Mouse (Mus musculus): ENCODE measurements at regions not wholly inside any gene's neighbourhood (a gene's known extent, or its start where the extent isn't known, plus 50 kb on each side); places are given as distances from the start of the nearest gene placed in this dataset.

DNA sequence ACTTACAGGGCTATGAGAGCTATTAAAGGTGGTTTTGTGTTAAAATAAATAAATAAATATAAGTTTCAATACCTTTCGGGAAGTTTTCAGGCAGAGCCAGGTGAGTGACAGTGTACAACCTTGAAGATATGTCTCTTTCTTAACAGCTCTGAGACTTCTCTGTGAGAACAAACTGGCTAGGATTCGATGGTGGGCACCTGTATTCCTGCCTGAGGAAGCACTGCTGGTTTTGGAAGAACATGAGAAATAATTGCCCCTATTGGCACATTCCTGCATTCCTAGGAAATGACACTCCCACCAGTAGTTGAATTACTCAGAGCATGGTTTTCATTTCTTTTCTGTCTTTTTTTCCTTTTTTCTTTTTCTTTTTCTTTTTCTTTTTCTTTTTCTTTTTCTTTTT, 277.8 kb upstream of the Pbx1 start:
- TF ChIP-seq EP300 (IDR thresholded peaks at IDR 0.05; ENCODE audit: low read depth in 1 of 2, low read length in 2 of 2) = no peak
- no peak for TF ChIP-seq CTCF (IDR thresholded peaks at IDR 0.05 in 2 of 3, conservative IDR thresholded peaks at IDR 0.05 in 1 of 3; ENCODE audit: control insufficient read depth in 1 of 3, insufficient read depth in 1 of 3, low read depth in 2 of 3, low read length in 3 of 3, poor library complexity in 1 of 3, severe bottlenecking in 1 of 3)
- no peak for TF ChIP-seq MEF2A (IDR thresholded peaks at IDR 0.05; ENCODE audit: extremely low read depth, insufficient replicate concordance, low read depth, low read length, poor library complexity, severe bottlenecking)
- TF ChIP-seq NRF1 (IDR thresholded peaks at IDR 0.05; ENCODE audit: insufficient read depth, low read depth, low read length, poor library complexity, severe bottlenecking) = no peak
- no peak for TF ChIP-seq MYC (IDR thresholded peaks at IDR 0.05; ENCODE audit: low read depth, low read length)
- no peak for TF ChIP-seq ZNF384 (IDR thresholded peaks at IDR 0.05; ENCODE audit: low read depth, low read length)
- TF ChIP-seq MAFK (IDR thresholded peaks at IDR 0.05; ENCODE audit: borderline replicate concordance, low read depth, low read length) = no peak
- TF ChIP-seq ZC3H11A (IDR thresholded peaks at IDR 0.05; ENCODE audit: low read depth, low read length) = no peak
- TF ChIP-seq HCFC1 (IDR thresholded peaks at IDR 0.05; ENCODE audit: low read depth, low read length) = no peak
- no peak for TF ChIP-seq POLR2A (IDR thresholded peaks at IDR 0.05; ENCODE audit: control insufficient read depth in 1 of 2, insufficient read depth in 1 of 2, low read depth in 1 of 2, low read length in 2 of 2, poor library complexity in 1 of 2)

Measured in MEL (cell line).